Mouse (Mus musculus) heart, embryonic 14.5 days (tissue): ENCODE results near the gene Orc3. TPM values are rescaled to one million over a fixed set of nuclear protein-coding genes. Genes with fewer than 3 reads are reported as not detected.

Experiments used
- ATAC-seq: fragments of 200-750 bp; cut with Nextera tagmentation; 2 replicates; pipeline ENCODE4 v1.8.0; 2017; ENCODE audit warnings: low read depth, moderate TSS enrichment; ENCODE audit not compliant: insufficient number of reproducible peaks, insufficient read depth, low FRiP score
- H3K27ac ChIP-seq, 2 experiments: fragments of 200-500 bp in 1 of 2; fragments of 300-500 bp in 1 of 2; sonication (generic) in 1 of 2; replicated peaks in 1 of 2; 2 replicates each; pipeline ENCODE4 v1.5.1; 2012 to 2014; ENCODE audit warnings: low read depth in 2 of 2, low read length in 2 of 2, control low read depth in 1 of 2, mild to moderate bottlenecking in 1 of 2, mixed read lengths in 1 of 2; ENCODE audit not compliant: control insufficient read depth in 1 of 2, insufficient read depth in 1 of 2
- H3K27me3 ChIP-seq: fragments of 300-500 bp; sonication (generic); 2 replicates; pipeline ENCODE4 v1.6.1; 2014; ENCODE audit warnings: mild to moderate bottlenecking, low read length, control low read depth; ENCODE audit not compliant: control insufficient read depth, insufficient read depth
- H3K36me3 ChIP-seq: fragments of 300-500 bp; sonication (generic); 2 replicates; pipeline ENCODE4 v1.6.1; 2014; ENCODE audit warnings: mild to moderate bottlenecking, control low read depth, low read length, mixed read lengths; ENCODE audit not compliant: control insufficient read depth, insufficient read depth
- H3K4me1 ChIP-seq, 2 experiments: fragments of 200-500 bp in 1 of 2; fragments of 300-500 bp in 1 of 2; sonication (generic) in 1 of 2; 2 replicates each; pipeline ENCODE4 v1.6.1; 2012 to 2014; ENCODE audit warnings: low read length in 2 of 2, control low read depth in 1 of 2, mixed read lengths in 1 of 2; ENCODE audit not compliant: control insufficient read depth in 2 of 2, insufficient read depth in 2 of 2
- H3K4me2 ChIP-seq: fragments of 300-500 bp; sonication (generic); 2 replicates; pipeline ENCODE4 v1.6.1; 2014; ENCODE audit warnings: mild to moderate bottlenecking, low read length
- H3K4me3 ChIP-seq, 2 experiments: fragments of 200-500 bp in 1 of 2; fragments of 300-500 bp in 1 of 2; sonication (generic) in 1 of 2; 2 replicates each; pipeline ENCODE4 v1.5.1; 2012 to 2014; ENCODE audit warnings: low read length in 2 of 2, mild to moderate bottlenecking in 2 of 2, control low read depth in 1 of 2, low read depth in 1 of 2, moderate library complexity in 1 of 2; ENCODE audit not compliant: control insufficient read depth in 1 of 2, insufficient read depth in 1 of 2
- H3K9ac ChIP-seq: fragments of 300-500 bp; sonication (generic); 2 replicates; pipeline ENCODE4 v1.6.1; 2014; ENCODE audit warnings: mild to moderate bottlenecking, low read length
- H3K9me3 ChIP-seq: fragments of 300-500 bp; sonication (generic); 2 replicates; pipeline ENCODE4 v1.6.1; 2016; ENCODE audit warnings: low read length, control low read depth; ENCODE audit not compliant: control insufficient read depth
- WGBS: fragments of 180-500 bp; shearing (Covaris S2); extraction: QIAGEN DNeasy Blood & Tissue Kit; methylation state at CpG from one replicate; pipeline ENCODE4 v1.1.7; 2014; 5-methylcytosine and 5-hydroxymethylcytosine counted together
- polyA plus RNA-seq: library from polyadenylated mRNA; unstranded; fragments of >200 nt; fragmentation: Nextera tagmentation; extraction: Ambion mirVana; gene quantifications from 2 replicates; pipeline ENCODE4 v1.2.1, GENCODE M21; 2014

Orc3 gene
- polyA plus RNA-seq, 1 experiment from 2014 or later = 70.6 TPM

GRCm38 (mm10) chr4:34639745-34640364, 25.1 kb upstream of the Orc3 start:
- no peak for ATAC-seq
- Histone ChIP-seq H3K36me3 (peaks cover 48% of the 10 kb centered on the region), H3K9me3 (no peaks in the 10 kb centered on the region), H3K4me3 (no peak overlapping the region), H3K4me2 (no peak overlapping the region), H3K27ac (no peak overlapping the region), H3K4me1 (no peaks in the 10 kb centered on the region), H3K9ac (no peak overlapping the region), H3K27me3 (no peaks in the 10 kb centered on the region)
- WGBS = 93% methylated on average over 5 of the region's 5 CpGs

DNA sequence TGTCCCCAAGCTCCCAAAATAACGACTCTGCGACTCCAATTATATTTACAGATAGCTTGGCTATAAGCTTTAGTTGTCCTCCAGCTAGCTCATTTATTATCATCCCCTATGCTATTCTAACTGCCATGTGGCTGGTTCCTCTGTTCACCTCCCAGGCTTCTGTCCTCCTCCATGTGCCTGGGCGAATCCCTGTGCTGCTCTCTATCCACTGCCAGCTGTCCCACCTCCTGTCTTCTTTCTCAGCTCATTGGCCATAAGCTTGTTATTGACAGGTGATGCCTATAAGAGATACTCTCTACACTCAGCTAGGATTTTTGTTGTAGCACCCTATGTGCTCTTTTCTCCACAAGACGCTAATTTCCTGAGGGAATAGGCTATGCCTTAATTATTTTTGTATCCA, 23.1 kb upstream of the Orc3 start:
- 85% methylated on average over 4 of the region's 4 CpGs for WGBS
- no peak overlapping the region for H3K9ac ChIP-seq
- no peak overlapping the region for H3K4me2 ChIP-seq
- H3K27me3 ChIP-seq = no peaks in the 10 kb centered on the region
- peaks cover 58% of the 10 kb centered on the region for H3K36me3 ChIP-seq
- H3K27ac ChIP-seq = no peak overlapping the region
- no peak for ATAC-seq
- no peaks in the 10 kb centered on the region for H3K9me3 ChIP-seq
- no peak overlapping the region for H3K4me3 ChIP-seq
- no peaks in the 10 kb centered on the region for H3K4me1 ChIP-seq

DNA sequence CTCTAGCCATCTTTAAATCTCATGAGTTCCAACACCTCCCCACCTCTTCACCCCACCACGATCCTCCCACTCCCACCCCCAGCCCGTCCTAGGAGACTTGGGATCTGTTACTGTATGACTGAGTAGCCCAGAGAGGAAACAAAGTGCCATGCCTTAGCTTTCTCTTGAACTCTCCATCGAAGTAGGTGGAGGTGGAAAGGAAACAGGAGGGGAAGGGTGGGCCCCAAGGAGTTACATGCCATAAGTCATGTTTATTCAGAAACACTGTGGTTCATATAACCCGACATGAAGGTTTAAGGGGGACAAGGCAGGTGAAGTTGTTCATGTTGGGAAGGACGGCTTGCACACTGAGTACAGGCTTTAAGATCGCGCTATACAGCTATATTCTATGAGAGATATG, 22.6 kb upstream of the Orc3 start:
- no peak overlapping the region for H3K9ac ChIP-seq
- WGBS = 92% methylated on average over 7 of the region's 7 CpGs
- H3K27me3 ChIP-seq = no peaks in the 10 kb centered on the region
- no peak overlapping the region for H3K4me3 ChIP-seq
- H3K36me3 ChIP-seq = peaks cover 58% of the 10 kb centered on the region
- H3K4me2 ChIP-seq = no peak overlapping the region
- ATAC-seq = no peak
- H3K9me3 ChIP-seq = no peaks in the 10 kb centered on the region
- H3K27ac ChIP-seq = no peak overlapping the region
- no peaks in the 10 kb centered on the region for H3K4me1 ChIP-seq

GRCm38 (mm10) chr4:34636036-34636435, 21.3 kb upstream of the Orc3 start:
- Histone ChIP-seq H3K4me3 (no peak overlapping the region), H3K9ac (no peak overlapping the region), H3K9me3 (no peaks in the 10 kb centered on the region), H3K27ac (no peak overlapping the region), H3K27me3 (no peaks in the 10 kb centered on the region), H3K4me1 (no peaks in the 10 kb centered on the region), H3K36me3 (peaks cover 57% of the 10 kb centered on the region), H3K4me2 (no peak overlapping the region)
- no peak for ATAC-seq
- 64% methylated on average over 5 of the region's 5 CpGs for WGBS

- no peaks in the 10 kb centered on the region for H3K27me3 ChIP-seq
- WGBS = 91% methylated on average over 7 of the region's 7 CpGs
Observed at GRCm38 (mm10) chr4:34634129-34634528, 19.4 kb upstream of the Orc3 start.

DNA sequence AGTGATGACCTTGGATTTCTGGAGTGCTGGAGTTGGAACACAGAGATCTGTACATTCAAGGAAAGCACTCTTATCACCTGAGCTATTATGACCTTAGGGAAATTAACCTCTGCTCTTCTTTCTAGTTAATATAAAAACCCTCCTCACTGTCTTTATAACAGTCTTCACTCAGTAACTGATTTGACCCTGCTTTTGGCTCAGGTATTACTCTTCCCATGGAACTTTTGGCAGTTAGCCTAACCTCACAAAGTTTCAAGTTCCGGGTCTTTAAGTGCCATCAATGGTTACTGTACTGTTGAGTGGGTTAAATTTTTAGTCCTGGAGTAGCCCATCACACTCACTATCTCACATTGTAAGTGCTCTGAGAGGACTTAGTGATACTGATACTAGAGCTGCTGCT, 15.2 kb upstream of the Orc3 start:
- Histone ChIP-seq H3K4me2 (no peak overlapping the region), H3K27ac (no peak overlapping the region), H3K4me3 (no peak overlapping the region), H3K27me3 (no peaks in the 10 kb centered on the region), H3K9me3 (no peaks in the 10 kb centered on the region), H3K9ac (no peak overlapping the region), H3K4me1 (no peaks in the 10 kb centered on the region), H3K36me3 (peaks cover 67% of the 10 kb centered on the region)
- 47% methylated on average over 1 of the region's 1 CpGs for WGBS
- ATAC-seq = no peak

More at GRCm38 (mm10) chr4:34634129-34634528, 19.4 kb upstream of the Orc3 start:
- Histone ChIP-seq H3K27ac (no peak overlapping the region), H3K4me2 (no peak overlapping the region), H3K4me3 (no peak overlapping the region), H3K4me1 (no peaks in the 10 kb centered on the region), H3K36me3 (peaks cover 53% of the 10 kb centered on the region), H3K9ac (no peak overlapping the region), H3K9me3 (no peaks in the 10 kb centered on the region)
- ATAC-seq = no peak

GRCm38 (mm10) chr4:34626401-34626800, 11.7 kb upstream of the Orc3 start:
- H3K9ac ChIP-seq = no peak overlapping the region
- no peaks in the 10 kb centered on the region for H3K27me3 ChIP-seq
- H3K4me3 ChIP-seq = no peak overlapping the region
- H3K4me2 ChIP-seq = no peak overlapping the region
- H3K36me3 ChIP-seq = peaks cover 68% of the 10 kb centered on the region
- ATAC-seq = no peak
- no peaks in the 10 kb centered on the region for H3K4me1 ChIP-seq
- no peak overlapping the region for H3K27ac ChIP-seq
- WGBS = 88% methylated on average over 6 of the region's 6 CpGs
- no peaks in the 10 kb centered on the region for H3K9me3 ChIP-seq

GRCm38 (mm10) chr4:34625556-34625955, 10.8 kb upstream of the Orc3 start:
- Histone ChIP-seq H3K4me2 (no peak overlapping the region), H3K9ac (no peak overlapping the region), H3K4me1 (no peaks in the 10 kb centered on the region), H3K27ac (no peak overlapping the region), H3K27me3 (no peaks in the 10 kb centered on the region), H3K9me3 (no peaks in the 10 kb centered on the region), H3K4me3 (no peak overlapping the region), H3K36me3 (peaks cover 60% of the 10 kb centered on the region)
- 76% methylated on average over 4 of the region's 4 CpGs for WGBS
- no peak for ATAC-seq
